Mouse (Mus musculus): ENCODE results near the gene Prkn.

GRCm38 (mm10) chr17:11353553-11353945 lies 513.4 kb downstream of the Prkn start:
- TF ChIP-seq CTCF (IDR thresholded peaks at IDR 0.05; ENCODE audit: extremely low read depth, insufficient read depth, low read length) (no peak), POLR2A (IDR thresholded peaks at IDR 0.05; ENCODE audit: extremely low read depth, insufficient read depth, low read length) (no peak)
